Mouse (Mus musculus): ENCODE data around the gene Adgre5.
A peak's percentile ranks its signal among the peaks of the same experiment; 100 is the strongest.

The Adgre5 gene

GRCm38 (mm10) chr8:83722631-83723030 is 18.5 kb downstream of the Adgre5 start:
- no peak for DNase-seq (ENCODE audit: low spot score in 2 of 2)

- DNase-seq (ENCODE audit: low spot score in 2 of 2), result no peak
Observed at GRCm38 (mm10) chr8:83721405-83722025, 19.6 kb downstream of the Adgre5 start.

GRCm38 (mm10) chr8:83719693-83720092 is 21.4 kb downstream of the Adgre5 start:
- DNase-seq (ENCODE audit: low spot score in 2 of 2), result peak in 1 of 2 experiments; percentile 53

- peak in 1 of 2 experiments; percentile 51 for DNase-seq (ENCODE audit: low spot score in 2 of 2)
Observed at GRCm38 (mm10) chr8:83719048-83719447, 22.1 kb downstream of the Adgre5 start.

GRCm38 (mm10) chr8:83716563-83716962 is 24.6 kb downstream of the Adgre5 start:
- no peak for DNase-seq (ENCODE audit: low spot score in 2 of 2)

GRCm38 (mm10) chr8:83715771-83716170 is 25.4 kb downstream of the Adgre5 start:
- no peak for DNase-seq (ENCODE audit: low spot score in 2 of 2)

GRCm38 (mm10) chr8:83715031-83715690 is 26.0 kb downstream of the Adgre5 start, which contains the start of gene Ddx39:
Ddx39 (plus strand) TSS chr8:83715177.
- DNase-seq (ENCODE audit: low spot score in 2 of 2), result peak; percentile 94 to 95

GRCm38 (mm10) chr8:83714676-83715030 is 26.5 kb downstream of the Adgre5 start:
- DNase-seq (ENCODE audit: low spot score in 2 of 2), result no peak

GRCm38 (mm10) chr8:83707554-83707953 is 33.6 kb downstream of the Adgre5 start:
- no peak for DNase-seq (ENCODE audit: low spot score in 2 of 2)

- no peak for DNase-seq (ENCODE audit: low spot score in 2 of 2)
Observed at GRCm38 (mm10) chr8:83706411-83706810, 34.7 kb downstream of the Adgre5 start.

- DNase-seq (ENCODE audit: low spot score in 2 of 2), result no peak
Observed at GRCm38 (mm10) chr8:83703426-83703825, 37.7 kb downstream of the Adgre5 start.

GRCm38 (mm10) chr8:83700423-83701085 is 40.6 kb downstream of the Adgre5 start:
- DNase-seq (ENCODE audit: low spot score in 2 of 2), result no peak

- DNase-seq (ENCODE audit: low spot score in 2 of 2), result peak in 1 of 2 experiments; percentile 23
Observed at GRCm38 (mm10) chr8:83699566-83699965, 41.6 kb downstream of the Adgre5 start.

- peak; percentile 76 to 87 for DNase-seq (ENCODE audit: low spot score in 2 of 2)
Observed at GRCm38 (mm10) chr8:83698661-83699453, 42.3 kb downstream of the Adgre5 start, which contains the start of gene Pkn1. Pkn1 (minus strand) TSS chr8:83699179.

- peak in 1 of 2 experiments; percentile 68 for DNase-seq (ENCODE audit: low spot score in 2 of 2)
Observed at GRCm38 (mm10) chr8:83698291-83698660, 42.9 kb downstream of the Adgre5 start.

- DNase-seq (ENCODE audit: low spot score in 2 of 2), result peak in 1 of 2 experiments; percentile 20
Observed at GRCm38 (mm10) chr8:83697374-83698220, 43.5 kb downstream of the Adgre5 start.

GRCm38 (mm10) chr8:83695351-83696106 is 45.6 kb downstream of the Adgre5 start:
- peak in 1 of 2 experiments; percentile 43 for DNase-seq (ENCODE audit: low spot score in 2 of 2)

GRCm38 (mm10) chr8:83694369-83695160 is 46.6 kb downstream of the Adgre5 start:
- no peak for DNase-seq (ENCODE audit: low spot score in 2 of 2)

GRCm38 (mm10) chr8:83693609-83694236 is 47.4 kb downstream of the Adgre5 start:
- DNase-seq (ENCODE audit: low spot score in 2 of 2), result no peak
